Mouse (Mus musculus): ENCODE results near the gene Sfta2.
A peak's percentile ranks its signal among the peaks of the same experiment; 100 is the strongest.

The Sfta2 gene

DNA sequence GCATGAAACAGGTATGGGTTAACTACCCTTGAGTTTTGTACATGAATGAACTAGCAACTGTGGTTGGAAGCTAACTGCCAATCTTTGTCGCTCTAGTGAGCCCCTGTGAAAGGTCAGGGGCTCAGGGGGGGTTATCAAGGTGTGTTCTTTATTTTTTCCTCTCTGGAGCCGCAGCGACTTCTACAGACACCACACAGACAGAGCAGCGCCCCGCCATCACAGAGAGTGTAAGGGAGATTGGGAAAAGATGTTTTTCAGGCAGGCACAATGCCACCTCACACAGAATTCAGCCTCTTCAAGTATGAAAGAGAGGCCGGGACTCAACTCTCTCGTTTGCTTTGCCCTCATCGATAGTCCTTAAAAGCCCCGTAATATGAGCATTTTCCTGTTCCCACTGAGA lies 9.2 kb upstream of the Sfta2 start:
- DNase-seq (ENCODE audit: low spot score in 2 of 2): no peak

DNA sequence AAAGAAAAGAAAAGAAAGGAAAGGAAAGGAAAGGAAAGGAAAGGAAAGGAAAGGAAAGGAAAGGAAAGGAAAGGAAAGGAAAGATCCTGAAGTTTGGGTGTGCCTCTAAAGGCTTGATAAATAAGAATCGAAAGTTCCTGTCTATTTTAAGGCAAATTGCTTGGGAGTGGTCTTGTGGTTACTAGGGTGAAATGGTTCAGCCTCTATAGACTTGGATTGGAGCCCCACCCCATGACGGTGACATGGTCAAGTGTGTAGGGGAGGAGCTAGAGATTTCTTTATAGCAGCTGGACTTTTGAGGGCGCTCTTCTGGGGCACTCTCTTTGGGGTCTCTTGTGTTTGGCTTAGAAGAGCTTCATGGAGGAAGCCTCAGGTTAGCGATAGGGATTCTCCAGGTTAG lies 7.6 kb upstream of the Sfta2 start:
- DNase-seq (ENCODE audit: low spot score in 2 of 2): no peak

DNA sequence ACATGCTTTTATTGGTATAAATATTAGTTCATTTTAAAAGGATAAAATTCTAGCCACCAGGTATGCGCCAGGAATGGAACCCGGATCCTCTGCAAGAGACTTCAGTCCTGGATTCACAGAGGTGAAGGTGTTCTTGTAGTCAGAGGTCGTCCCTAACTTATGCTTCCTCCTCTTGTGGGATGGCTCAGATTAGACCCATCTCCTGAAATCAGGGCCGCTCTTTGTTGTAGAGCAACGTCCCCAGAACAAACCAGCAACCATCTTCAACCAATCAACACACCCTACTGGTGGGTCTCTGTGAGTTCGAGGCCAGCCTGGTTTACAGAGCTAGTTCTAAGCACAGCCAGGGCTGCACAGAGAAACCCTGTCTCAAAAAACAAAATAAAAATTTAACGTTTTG lies 6.9 kb upstream of the Sfta2 start:
- no peak for DNase-seq (ENCODE audit: low spot score in 2 of 2)

DNA sequence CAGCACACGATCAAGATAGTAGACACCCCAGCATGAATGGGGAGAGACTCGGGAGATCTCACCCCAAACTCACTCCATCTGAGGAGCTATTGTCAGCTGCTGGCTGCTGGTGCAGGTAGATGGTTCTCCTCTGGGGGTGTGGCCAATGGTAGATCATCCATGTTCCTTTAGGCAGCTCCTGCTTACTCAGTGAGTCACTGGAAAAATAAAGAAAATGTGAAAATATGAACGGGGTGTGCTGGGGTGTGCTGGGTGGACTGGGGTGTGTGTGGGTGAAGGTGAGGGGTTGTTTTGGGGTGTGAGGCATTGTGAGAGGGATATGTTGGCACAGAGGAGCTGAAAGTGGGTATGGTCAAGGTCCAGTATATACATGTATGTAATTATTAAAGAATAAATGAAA lies 4.0 kb upstream of the Sfta2 start:
- no peak for DNase-seq (ENCODE audit: low spot score in 2 of 2)

DNA sequence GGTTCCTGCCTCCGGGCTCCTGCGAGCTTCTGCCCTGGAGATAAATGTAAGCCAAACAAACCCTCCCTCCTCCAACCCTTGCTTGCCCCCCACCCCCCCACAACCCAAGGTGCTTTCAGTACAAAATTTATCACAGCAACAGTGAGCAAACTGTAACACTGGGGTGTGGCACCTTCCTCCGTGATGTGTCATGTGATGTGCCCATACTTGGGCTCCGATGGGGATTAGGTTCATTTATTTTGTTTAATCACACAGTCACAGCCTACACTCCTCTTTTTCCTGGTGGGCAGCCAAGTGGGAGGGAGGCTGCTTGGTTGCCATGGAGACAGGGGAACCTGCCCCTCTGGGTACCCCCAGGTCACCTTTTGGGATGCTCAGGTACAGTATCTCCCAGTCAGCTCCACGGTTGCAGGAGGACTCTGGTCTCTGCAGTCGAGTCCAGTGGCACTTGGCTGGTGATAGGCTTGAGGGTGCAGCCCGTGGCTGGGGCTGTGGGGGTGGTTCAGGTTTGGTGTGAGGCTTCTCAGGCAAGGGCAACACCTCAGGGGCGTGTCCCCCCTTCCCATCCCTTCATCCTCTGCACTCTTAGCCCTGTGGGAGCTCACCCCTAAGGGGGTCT lies 496 bp downstream of the Sfta2 start:
- no peak for DNase-seq (ENCODE audit: low spot score in 2 of 2)

DNA sequence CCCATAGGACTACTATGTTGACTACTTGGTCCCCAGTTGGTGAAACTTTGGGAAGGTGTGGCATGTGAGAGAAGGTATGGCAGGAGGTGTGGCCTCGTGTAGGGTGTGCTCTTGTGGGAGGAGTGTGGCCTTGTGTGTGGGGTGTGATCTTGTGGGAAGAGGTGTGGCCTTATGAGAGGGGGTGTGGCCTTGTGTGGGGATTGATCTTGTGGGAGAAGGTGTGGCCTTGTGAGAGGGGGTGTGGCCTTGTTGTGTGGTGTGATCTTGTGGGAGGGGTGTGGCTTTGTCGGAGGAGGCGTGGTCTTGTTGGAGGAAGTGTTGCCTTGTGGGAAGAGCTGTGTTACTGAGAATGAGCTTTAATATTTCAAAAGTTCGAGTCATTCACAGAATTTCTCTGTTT lies 15.8 kb downstream of the Sfta2 start:
- DNase-seq (ENCODE audit: low spot score in 2 of 2): no peak

DNA sequence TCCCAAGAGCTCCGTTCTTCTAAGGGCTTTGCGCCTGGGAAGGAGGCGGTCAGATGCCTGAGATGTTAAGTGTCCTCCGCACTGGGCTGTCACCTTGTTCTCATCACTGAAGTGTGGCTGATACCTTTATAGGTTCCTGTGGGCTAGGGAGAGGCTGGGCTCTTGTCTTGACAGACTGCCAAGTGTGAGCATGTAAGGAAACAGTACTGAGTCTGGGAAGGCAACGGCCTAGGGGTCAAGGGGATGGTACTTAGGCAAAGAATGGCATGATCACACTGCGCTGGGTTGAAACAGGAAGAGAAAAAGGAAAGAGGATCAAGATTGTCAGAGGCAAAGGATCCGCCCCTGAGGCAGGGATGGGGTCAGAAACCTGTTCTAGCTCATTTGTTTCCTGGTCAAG lies 25.2 kb downstream of the Sfta2 start, which contains the start of gene Gm9573:
Gm9573 (minus strand) TSS at position 101 of the 400 bp plus-strand sequence.
- no peak for DNase-seq (ENCODE audit: low spot score in 2 of 2)

DNA sequence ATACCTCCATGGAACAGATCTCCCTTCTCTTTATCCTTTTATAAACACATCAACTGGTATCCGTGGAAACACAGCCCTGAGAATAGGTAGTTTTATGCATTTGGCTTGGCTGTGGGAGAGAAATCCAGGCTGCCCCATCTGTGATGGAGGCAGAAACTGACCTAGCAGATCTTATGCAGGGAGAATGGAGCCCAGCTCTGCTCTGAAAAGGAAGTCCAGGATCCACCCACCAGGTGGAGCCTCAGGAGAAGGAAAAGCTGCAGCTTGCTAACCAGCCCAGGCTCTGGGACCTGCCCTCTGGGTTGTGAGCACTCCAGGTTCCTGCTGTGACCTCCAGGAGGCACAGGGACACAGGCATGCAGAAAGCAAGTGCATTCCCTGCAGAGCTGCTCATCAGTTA lies 32.6 kb downstream of the Sfta2 start:
- peak; percentile 46 to 72 for DNase-seq (ENCODE audit: low spot score in 2 of 2)

DNA sequence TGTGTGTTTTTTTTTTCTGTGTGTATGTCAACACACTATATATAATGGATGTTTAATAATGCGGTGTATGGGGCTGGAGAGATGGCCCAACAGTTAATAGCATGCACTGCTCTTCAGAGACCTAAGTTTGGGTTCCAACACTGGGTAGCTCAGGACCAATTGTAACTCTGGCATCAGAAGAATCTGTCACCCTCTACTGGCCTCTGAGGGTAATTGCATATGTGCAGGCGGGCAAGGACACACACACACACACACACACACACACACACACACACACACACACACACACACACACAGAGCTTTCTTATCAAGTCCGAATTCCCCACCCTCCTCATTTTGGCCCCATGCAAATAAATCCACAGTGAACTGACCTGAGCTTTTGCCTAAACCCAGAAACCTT lies 33.9 kb downstream of the Sfta2 start:
- DNase-seq (ENCODE audit: low spot score in 2 of 2): no peak

DNA sequence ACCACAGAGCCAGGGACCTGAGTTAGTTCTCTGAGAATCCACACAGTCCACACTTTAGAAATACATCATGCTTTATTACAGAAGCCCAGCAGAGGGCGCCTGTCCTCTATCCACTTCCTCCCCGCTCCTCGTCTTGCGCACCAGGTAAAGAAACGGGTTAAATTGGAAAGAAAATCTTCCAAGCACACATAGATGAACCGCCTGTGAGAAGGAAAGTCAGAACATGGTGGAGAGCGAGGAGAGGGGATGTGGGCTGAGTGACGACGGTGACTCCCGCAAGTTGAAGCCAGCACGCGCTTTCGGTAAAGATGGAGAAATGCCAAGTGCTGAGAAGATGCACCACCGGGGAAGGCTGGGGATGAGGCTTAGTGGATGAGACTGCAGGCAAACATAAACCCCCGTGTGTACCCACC lies 34.4 kb downstream of the Sfta2 start:
- DNase-seq (ENCODE audit: low spot score in 2 of 2): peak; percentile 66 to 81

DNA sequence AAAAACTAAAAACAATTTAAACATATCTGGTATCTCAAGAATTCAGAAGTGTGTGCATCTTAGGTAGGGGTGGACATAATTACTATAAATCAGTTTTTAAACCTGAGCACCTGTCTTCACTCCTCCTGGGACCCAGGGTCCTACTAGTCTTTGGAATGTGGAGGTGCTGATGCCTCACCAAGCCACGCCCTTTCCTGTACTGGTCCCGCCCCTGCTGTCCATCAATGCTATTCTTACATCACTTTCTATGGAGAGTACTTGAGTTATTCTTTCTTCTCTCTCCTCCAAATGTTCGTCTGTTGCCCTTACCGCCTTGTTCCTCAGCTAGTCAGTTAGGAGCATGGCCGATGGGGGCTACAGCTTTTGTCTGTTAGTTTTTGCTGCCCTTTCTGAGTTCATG lies 35.0 kb downstream of the Sfta2 start:
- DNase-seq (ENCODE audit: low spot score in 2 of 2): peak in 1 of 2 experiments; percentile 38

DNA sequence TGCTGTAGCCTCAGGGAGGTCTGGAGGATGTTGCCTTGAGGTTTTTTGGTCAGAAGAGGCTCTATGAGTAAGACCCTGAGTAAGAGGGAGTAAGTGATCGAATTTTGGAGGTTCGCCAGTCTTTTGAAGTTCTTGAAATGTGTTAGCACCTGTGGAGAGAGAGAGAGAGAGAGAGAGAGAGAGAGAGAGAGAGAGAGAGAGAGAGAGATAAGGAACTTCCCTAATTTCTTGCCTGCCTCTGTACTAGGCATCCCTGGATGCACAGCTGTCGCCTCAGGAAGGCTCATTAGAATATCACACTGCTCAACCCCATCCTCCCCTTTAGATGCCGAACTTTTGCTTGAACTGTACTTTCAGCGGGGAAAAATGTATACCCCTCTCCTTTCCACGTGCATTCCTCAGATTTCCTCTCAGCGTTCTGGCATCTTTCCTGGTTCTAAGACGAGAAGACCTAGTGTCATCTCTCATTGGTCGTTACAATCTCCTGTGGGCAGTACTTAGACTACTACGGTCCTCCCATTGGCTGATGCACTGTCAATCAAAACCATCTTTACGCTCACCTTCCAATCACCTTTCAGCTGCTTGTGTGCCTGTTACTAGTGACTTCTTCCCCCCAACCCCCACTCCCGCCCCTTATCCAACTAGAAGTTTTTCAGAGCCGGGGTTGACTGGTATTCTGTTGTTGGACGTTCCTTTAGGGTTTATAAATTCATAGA lies 37.3 kb downstream of the Sfta2 start:
- DNase-seq (ENCODE audit: low spot score in 2 of 2): no peak

DNA sequence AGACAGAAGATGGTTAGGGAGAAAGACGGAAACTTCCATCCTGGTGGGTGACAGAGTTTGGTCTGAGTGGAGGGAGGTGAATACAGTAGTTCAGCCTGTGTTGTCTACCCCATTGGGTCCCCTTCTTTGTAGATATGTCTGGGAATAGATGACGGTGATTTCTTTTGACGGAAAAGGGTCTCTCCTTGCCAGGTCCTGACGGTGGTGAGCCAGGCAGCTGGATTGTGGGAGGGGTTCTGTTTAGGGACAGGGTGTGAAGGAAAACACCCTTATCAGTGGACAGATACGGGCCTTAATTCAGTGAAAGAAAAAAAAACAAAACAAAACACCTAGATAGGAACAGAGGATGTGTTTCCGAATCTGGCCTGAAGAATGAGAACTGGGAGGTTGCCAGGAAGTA lies 38.0 kb downstream of the Sfta2 start:
- no peak for DNase-seq (ENCODE audit: low spot score in 2 of 2)

DNA sequence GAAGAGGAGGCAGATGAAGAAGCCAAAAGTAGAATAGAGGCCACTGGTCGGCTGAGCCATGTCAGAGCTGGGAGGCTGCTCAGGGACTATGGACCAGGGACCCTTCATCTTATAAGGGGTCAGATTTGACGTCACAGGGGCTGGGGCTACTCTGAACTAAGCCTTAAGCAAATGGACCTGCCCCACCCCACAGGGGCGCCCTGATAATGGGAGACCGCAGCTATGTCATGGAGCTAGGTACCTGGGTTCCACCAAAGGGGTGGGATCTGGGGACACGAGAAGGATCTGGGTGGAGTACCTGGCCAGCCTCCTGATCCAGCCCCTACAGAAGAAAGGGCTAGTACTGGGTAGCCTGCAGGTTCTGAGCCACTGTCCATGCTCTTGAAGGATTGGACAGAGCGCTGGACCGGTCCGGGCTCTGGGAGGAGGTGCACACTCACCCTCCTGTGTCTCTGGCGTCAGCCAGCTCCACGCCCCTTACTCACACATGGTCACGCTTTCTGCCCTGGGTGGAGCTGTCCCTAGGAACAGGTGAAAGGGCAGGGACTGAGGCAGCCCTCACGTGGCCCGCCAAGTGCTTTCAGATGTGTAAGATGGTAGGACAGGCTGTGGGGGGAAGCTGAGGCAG lies 42.4 kb downstream of the Sfta2 start, which contains the start of gene Mucl3:
Mucl3 (minus strand) TSS at position 87 of the 628 bp plus-strand sequence.
- no peak for DNase-seq (ENCODE audit: low spot score in 2 of 2)

DNA sequence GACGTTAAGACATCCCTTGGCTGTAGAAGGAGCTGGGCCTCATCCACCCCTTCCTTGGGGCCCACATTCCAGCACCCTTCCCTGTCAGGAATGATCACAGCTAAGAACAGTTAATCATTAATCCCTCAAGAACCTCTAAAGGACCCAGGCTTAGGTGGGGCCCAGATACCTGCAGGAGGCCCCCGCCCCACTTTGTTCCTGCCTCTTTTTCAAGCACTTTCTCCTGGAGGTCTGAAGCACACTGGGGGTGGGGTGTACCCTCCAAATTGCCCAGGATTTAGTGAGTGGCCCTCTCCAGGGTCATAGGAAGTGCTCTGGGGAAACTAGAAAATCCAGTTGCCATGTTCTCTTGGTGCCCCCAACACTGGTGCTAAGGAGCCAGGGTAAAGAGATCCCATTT lies 48.1 kb downstream of the Sfta2 start:
- DNase-seq (ENCODE audit: low spot score in 2 of 2): no peak

DNA sequence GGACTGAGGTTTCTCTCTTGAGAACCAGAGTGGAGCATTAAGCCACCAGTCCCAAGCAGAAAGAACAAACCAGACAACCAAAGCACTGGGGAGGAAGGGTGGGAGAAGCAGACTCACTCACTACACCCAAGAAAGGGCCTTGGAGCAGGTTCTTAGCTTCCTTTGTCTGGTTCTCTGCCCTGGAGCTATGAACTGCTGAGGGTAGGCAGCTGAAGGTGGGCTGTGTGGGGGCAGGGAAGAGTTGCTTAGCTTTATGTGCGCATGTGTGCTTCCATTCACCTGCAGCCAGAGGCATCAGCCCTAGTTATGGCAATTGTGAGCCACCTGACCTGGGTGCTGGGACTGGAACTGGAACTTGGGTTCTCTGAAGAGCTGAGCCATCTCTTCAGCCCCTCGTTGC lies 51.7 kb downstream of the Sfta2 start:
- DNase-seq (ENCODE audit: low spot score in 2 of 2): no peak

DNA sequence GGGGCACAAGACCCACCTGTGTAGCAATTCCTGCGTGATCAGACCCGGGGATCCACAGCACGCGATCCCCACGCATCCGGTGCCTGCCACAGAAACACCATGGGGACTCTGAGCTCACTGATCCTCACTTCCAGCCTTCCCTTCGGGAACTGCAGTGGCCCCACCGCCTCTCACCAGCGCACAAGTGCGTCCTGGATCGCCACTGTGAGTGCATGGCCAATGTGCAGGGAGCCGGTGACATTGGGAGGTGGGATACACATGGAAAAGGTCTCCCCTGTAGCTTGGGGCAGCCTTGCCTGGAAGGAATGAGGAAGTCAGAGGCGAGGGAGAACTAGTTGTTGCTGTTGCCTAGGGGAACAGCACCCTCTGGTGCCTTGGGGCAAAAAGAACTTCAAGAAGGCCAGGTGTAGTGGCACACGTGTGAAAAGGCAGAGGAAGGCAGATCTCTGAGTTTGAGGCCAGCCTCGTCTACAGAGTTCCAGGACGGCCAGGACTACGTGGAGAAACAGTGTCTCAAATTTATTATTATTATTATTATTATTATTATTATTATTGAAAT lies 64.7 kb downstream of the Sfta2 start:
- peak in 1 of 2 experiments; percentile 32 for DNase-seq (ENCODE audit: low spot score in 2 of 2)

DNA sequence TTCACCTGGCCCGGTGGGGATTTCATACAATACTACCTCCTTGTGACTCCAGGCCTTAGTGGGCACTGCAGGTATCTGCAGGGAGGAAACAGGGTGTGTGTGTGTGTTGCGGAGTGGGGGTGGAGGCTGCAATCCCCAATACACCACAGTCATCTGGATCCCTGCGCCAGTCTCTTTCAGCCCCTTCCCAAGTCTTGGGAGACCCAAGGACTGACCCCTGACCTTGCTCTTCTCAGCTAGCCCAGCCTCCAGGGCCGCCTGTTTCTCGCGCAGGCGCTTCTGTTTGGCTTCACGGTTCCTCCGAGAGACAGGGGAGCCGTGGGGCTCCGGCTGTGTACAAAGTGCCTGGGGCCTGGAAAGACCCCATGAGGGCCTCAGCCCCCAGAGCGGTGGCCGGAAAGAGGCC lies 65.5 kb downstream of the Sfta2 start:
- DNase-seq (ENCODE audit: low spot score in 2 of 2): no peak

DNA sequence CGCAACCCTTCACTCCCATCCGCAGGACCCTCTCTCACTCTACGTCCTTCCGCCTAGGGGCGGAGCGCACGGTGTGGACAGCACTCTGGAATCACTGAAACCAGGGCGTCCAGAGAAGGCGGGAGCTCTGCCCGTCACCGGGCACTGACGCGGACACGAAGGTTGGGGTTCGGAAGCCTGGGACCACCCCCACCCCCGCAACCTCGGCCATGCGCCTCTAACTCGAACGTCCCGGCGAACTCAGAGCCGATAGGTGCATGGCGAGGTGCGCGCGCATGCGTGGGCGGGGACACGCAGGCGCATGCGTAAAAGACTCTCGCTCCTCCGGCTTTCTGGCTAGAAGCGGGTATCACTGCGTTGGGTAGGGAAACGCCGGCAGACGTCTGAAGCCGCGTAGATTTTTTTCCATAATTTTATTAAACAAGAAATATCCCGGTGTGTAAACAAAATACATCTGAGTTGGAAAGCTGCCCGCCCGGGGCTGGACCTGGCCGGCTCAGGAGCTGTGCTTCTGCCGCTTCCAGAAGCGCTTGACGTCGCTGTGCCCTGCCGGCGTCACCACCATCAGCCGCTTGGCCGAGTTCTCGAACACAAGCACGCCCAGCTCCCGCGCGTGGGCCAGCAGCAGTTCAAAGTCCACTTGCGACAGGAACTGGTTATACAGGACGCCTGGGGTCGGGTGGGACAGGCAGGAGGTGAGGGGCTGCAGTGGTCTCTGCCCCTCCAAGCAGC lies 66.2 kb downstream of the Sfta2 start, which contains the start of gene Vars2:
Vars2 (minus strand) TSS at position 259 of the 732 bp plus-strand sequence.
- peak; percentile 96 for DNase-seq (ENCODE audit: low spot score in 2 of 2)

DNA sequence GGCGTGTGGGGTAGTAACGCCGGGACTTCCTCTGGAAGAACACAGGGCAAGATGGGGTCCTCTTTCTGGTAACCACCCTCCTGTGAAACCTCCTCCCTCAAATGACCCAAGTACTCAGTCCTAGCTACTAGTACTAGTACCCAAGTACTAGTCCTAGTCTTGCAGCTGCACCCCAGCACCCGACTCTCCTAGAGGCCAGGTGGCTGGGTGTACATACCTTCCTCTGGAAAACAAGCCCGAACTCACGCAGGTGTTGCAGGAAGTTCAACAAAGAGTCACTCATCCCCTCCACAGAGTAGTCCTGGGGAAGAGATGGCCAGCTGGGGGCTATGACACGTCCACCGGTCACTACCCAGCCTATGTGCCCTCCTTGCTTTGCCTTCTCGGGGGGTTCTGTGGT lies 68.4 kb downstream of the Sfta2 start:
- DNase-seq (ENCODE audit: low spot score in 2 of 2): no peak

DNA sequence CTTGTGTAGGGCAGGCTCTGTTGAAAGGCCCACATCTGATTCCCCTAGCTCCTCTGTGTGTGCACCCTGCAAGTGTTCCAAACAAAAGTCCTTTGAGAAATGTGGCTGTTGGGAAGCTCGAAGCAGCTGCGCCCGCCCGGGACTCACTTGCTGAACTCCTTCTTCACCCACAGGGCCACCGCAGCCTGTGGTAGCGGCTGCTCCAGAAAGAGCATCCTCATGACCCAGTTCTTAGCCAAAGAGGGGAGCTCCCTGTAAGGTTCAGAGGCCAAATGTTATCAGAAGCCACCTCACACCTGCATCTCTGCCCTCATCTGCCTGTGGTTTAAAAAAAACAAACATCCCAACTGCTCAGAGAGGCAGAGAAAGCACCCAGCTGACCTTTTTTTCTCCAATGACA lies 70.5 kb downstream of the Sfta2 start:
- no peak for DNase-seq (ENCODE audit: low spot score in 2 of 2)

DNA sequence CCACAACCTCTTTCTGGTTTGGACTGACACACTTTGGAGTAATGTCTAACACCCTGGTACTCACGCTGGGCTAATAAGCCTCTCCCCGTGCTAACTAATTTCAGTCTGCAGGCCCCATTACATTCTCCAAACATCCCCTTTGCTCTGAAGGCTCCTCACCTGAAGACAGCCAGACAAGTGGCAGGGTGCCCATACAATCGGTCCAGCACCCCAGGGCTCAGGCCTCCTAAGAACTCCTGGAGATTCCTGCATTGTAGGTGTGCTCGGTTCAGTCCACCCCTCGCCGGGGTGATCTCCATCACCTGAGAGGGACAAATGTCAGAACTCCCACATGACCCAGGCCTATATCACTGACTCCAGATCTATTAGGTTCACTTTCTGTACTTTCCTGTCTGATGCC lies 71.2 kb downstream of the Sfta2 start:
- DNase-seq (ENCODE audit: low spot score in 2 of 2): no peak
